Mouse (Mus musculus): ENCODE measurements around the gene H2-T24. TPM values are rescaled to one million over a fixed set of nuclear protein-coding genes. Genes with fewer than 3 reads are reported as not detected.
"Not testable (repeated sequence)": the region's sequence is repeated elsewhere in the genome, so short reads cannot be mapped to it uniquely, and the experiment has no call there.

H2-T24 gene
- polyA plus RNA-seq (2012; ENCODE audit: insufficient read depth, insufficient read length, missing spikeins): 52.2 and 56.0 TPM in 2 replicates

GRCm38 (mm10) chr17:36020191-36021073 is at the start of gene H2-T24:
H2-T24 (minus strand) TSS chr17:36020560.
- H3K27ac ChIP-seq (ENCODE audit: insufficient read depth, low read depth, low read length): peak within 1 kb of the TSS; percentile 76
- H3K4me3 ChIP-seq (ENCODE audit: insufficient read depth, low read length): peak within 1 kb of the TSS; percentile 26
- peaks cover 35% of the 10 kb centered on the region for H3K4me1 ChIP-seq (ENCODE audit: control insufficient read depth, insufficient read depth, low read length)
- TF ChIP-seq CTCF (IDR thresholded peaks at IDR 0.05; ENCODE audit: low read depth, low read length): peak; percentile 38
- no peak for TF ChIP-seq POLR2A (IDR thresholded peaks at IDR 0.05; ENCODE audit: borderline replicate concordance, low read depth, low read length)

DNA sequence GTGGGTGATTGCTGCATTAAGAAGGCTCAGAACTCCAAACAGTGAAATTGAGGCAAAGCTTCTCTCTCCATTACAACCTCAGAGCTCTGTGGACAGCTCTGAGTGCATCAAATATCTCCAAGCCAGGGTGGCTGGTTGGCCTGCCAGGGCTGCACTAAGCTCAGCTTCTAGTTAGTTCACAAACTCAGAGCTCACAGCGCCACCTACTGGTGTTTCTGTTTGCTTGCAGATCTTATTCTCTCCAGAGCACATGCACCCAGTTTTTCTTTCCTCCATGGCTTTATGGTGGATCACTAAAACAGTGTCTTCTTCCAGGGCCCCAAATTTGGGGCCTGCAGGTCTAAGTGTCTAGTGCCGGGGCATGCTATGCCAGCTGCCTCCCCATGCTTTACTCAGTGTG is 40.5 kb upstream of the H2-T24 start:
- H3K4me1 ChIP-seq (ENCODE audit: control insufficient read depth, insufficient read depth, low read length): no peaks in the 10 kb centered on the region
- no peak for TF ChIP-seq POLR2A (IDR thresholded peaks at IDR 0.05; ENCODE audit: borderline replicate concordance, low read depth, low read length)
- peak; percentile 53 for TF ChIP-seq CTCF (IDR thresholded peaks at IDR 0.05; ENCODE audit: low read depth, low read length)
- H3K4me3 ChIP-seq (ENCODE audit: insufficient read depth, low read length): no peak overlapping the region
- H3K27ac ChIP-seq (ENCODE audit: insufficient read depth, low read depth, low read length): no peak overlapping the region

DNA sequence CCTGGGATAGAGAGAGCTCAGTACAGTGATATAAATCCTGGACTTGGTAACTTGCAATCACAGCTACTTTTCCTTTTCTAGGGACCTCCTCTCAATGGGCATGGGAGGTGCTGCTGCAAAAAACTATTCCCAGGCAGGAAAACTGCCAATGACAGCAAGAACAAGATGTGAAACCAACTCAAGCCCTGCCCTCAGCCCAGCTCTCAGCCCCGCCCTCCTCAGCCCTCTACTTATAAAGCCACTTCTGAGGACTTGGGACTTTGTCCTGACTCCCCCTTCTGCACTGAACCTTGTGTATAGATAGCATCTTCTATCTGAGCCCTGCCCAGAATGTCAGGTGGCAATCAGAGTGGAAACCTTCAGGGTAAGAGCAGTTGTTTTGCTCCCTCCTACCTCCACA is 38.0 kb upstream of the H2-T24 start, which contains the start of gene Gm11127:
TSS of gene Gm11127 (minus strand) at position 10 of the 400 bp plus-strand sequence.
- not testable (repeated sequence) for H3K27ac ChIP-seq (ENCODE audit: insufficient read depth, low read depth, low read length); H3K4me1 ChIP-seq (ENCODE audit: control insufficient read depth, insufficient read depth, low read length); H3K4me3 ChIP-seq (ENCODE audit: insufficient read depth, low read length)

GRCm38 (mm10) chr17:36057927-36058326 is 37.6 kb upstream of the H2-T24 start:
- not testable (repeated sequence) for H3K27ac ChIP-seq (ENCODE audit: insufficient read depth, low read depth, low read length); H3K4me3 ChIP-seq (ENCODE audit: insufficient read depth, low read length); H3K4me1 ChIP-seq (ENCODE audit: control insufficient read depth, insufficient read depth, low read length)

- peak overlapping the region; percentile 24; the same call in 1 of the 2 replicates for H3K27ac ChIP-seq (ENCODE audit: insufficient read depth, low read depth, low read length)
- no peak for TF ChIP-seq POLR2A (IDR thresholded peaks at IDR 0.05; ENCODE audit: borderline replicate concordance, low read depth, low read length)
- TF ChIP-seq CTCF (IDR thresholded peaks at IDR 0.05; ENCODE audit: low read depth, low read length): no peak
Observed at GRCm38 (mm10) chr17:36043286-36043685, 22.9 kb upstream of the H2-T24 start.

GRCm38 (mm10) chr17:36042610-36043169 is 22.3 kb upstream of the H2-T24 start, which contains the start of the genes H2-T22 and Gm6034:
H2-T22 (minus strand) TSS chr17:36042747.
Gm6034 (plus strand) TSS chr17:36042961.
- H3K4me1 ChIP-seq (ENCODE audit: control insufficient read depth, insufficient read depth, low read length): peaks cover 15% of the 10 kb centered on the region
- H3K4me3 ChIP-seq (ENCODE audit: insufficient read depth, low read length): peak within 1 kb of the TSS; percentile 61
- H3K27ac ChIP-seq (ENCODE audit: insufficient read depth, low read depth, low read length): peak within 1 kb of the TSS; percentile 24; the same call in 1 of the 2 replicates

More at GRCm38 (mm10) chr17:36043286-36043685, 22.9 kb upstream of the H2-T24 start:
- peak overlapping the region; percentile 59 for H3K4me3 ChIP-seq (ENCODE audit: insufficient read depth, low read length)
- peaks cover 15% of the 10 kb centered on the region for H3K4me1 ChIP-seq (ENCODE audit: control insufficient read depth, insufficient read depth, low read length)

- H3K4me1 ChIP-seq (ENCODE audit: control insufficient read depth, insufficient read depth, low read length): peaks cover 15% of the 10 kb centered on the region
- peak overlapping the region; percentile 61 for H3K4me3 ChIP-seq (ENCODE audit: insufficient read depth, low read length)
- not testable (repeated sequence) for H3K27ac ChIP-seq (ENCODE audit: insufficient read depth, low read depth, low read length)
Observed at GRCm38 (mm10) chr17:36042055-36042454, 21.7 kb upstream of the H2-T24 start.

DNA sequence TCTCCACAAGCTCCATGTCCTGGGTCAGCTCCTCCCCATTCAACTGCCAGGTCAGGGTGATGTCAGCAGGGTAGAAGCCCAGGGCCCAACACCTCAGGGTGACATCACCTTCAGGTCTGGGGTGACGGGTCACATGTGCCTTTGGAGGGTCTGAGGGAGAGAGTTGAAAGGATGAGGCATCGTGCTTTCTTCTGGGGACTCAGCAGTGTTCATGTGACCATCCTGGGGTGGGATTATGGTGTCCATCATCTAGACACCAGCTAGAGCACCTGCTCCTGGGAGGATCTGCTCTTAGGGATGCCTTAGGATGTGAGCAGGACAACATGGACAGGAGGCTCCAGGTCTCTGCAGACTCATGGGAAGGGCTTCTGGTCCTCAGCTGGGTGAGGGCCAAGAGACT is 20.2 kb upstream of the H2-T24 start:
- peaks cover 15% of the 10 kb centered on the region for H3K4me1 ChIP-seq (ENCODE audit: control insufficient read depth, insufficient read depth, low read length)
- H3K4me3 ChIP-seq (ENCODE audit: insufficient read depth, low read length); H3K27ac ChIP-seq (ENCODE audit: insufficient read depth, low read depth, low read length): not testable (repeated sequence)

- not testable (repeated sequence) for H3K4me1 ChIP-seq (ENCODE audit: control insufficient read depth, insufficient read depth, low read length); H3K27ac ChIP-seq (ENCODE audit: insufficient read depth, low read depth, low read length)
Observed at GRCm38 (mm10) chr17:36036126-36036525, 15.8 kb upstream of the H2-T24 start.

GRCm38 (mm10) chr17:36035010-36035638 is 14.8 kb upstream of the H2-T24 start:
- not testable (repeated sequence) for H3K4me3 ChIP-seq (ENCODE audit: insufficient read depth, low read length); H3K27ac ChIP-seq (ENCODE audit: insufficient read depth, low read depth, low read length); H3K4me1 ChIP-seq (ENCODE audit: control insufficient read depth, insufficient read depth, low read length)

More at GRCm38 (mm10) chr17:36036126-36036525, 15.8 kb upstream of the H2-T24 start:
- H3K4me3 ChIP-seq (ENCODE audit: insufficient read depth, low read length): not testable (repeated sequence)

- not testable (repeated sequence) for H3K4me1 ChIP-seq (ENCODE audit: control insufficient read depth, insufficient read depth, low read length); H3K4me3 ChIP-seq (ENCODE audit: insufficient read depth, low read length); H3K27ac ChIP-seq (ENCODE audit: insufficient read depth, low read depth, low read length)
Observed at GRCm38 (mm10) chr17:36034524-36034923, 14.2 kb upstream of the H2-T24 start.

- Histone ChIP-seq H3K4me3 (ENCODE audit: insufficient read depth, low read length) (peak within 1 kb of the TSS; percentile 75), H3K27ac (ENCODE audit: insufficient read depth, low read depth, low read length) (peak within 1 kb of the TSS; percentile 19; the same call in 1 of the 2 replicates)
- not testable (repeated sequence) for H3K4me1 ChIP-seq (ENCODE audit: control insufficient read depth, insufficient read depth, low read length)
Observed at GRCm38 (mm10) chr17:36032351-36032875, 12.1 kb upstream of the H2-T24 start, which contains the start of gene H2-T23. H2-T23 (minus strand) TSS chr17:36032855.
